Mouse (Mus musculus) testis, postnatal 14 days (tissue): Measurements from ENCODE around the gene Slc6a6.

Experiments
- DNase-seq: peaks from one replicate; pipeline ENCODE4 v3.0.0; 2021; ENCODE audit warnings: low spot score

Slc6a6 gene

DNA sequence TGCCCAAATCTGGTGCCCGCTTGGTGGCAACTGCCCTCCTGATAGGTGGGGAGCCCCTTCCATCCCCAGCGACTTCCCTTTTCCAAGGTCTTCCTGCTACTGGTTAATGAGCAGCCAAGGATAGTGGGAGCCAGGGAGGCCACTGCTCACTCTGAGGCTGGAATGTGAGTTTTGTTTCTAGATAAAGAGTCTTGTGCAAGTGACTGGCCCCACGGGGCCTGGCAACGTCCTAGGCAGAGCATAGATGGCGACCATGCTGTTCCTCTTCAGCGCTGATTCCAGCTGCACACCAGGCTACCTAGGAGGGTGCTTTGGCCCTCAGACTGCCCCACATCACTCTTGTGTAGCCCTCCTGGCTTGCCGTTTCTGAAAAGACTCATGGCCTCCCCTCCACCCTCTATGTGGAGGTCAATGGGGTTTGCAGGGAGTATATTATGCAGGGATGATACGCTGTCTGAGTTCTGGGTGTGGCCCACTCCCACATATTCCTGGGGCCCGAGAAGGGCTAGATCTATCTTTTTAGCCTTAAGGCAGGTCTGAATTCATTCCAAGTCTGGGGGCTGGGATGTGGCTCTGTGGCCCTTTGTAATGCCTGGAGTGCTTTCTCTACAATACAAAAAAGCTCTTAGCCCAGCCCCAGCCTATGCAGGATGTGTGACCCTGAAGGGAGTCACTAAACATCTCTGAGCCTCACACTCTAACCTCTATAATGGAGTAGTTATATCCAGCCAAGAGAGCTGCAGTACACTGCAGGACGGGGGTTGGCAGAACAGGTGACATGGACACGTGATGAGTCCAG lies 17.2 kb downstream of the Slc6a6 start:
- DNase-seq: no peak

DNA sequence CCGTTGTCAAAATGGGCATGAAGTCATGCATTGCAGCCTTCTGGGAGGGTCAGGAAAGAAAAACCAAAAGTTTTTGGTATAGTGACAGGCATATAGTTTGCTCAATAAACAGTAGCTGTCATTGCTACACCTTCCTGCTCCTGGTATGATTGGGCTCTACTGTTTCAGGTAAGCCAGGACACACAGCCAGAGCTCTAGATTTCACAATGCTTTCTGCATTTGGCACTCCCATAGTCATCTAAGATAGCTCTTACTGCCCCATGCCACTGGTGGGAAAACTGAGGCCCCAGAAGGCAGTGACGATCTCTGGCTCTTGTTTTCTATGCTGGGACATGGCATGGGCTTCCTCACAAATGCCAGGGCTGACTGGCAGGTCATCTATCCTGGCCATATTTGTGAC lies 19.6 kb downstream of the Slc6a6 start:
- no peak for DNase-seq

- no peak for DNase-seq
These were observed 20.6 kb downstream of the Slc6a6 start for GRCm38 (mm10) chr6:91704446-91704845.

DNA sequence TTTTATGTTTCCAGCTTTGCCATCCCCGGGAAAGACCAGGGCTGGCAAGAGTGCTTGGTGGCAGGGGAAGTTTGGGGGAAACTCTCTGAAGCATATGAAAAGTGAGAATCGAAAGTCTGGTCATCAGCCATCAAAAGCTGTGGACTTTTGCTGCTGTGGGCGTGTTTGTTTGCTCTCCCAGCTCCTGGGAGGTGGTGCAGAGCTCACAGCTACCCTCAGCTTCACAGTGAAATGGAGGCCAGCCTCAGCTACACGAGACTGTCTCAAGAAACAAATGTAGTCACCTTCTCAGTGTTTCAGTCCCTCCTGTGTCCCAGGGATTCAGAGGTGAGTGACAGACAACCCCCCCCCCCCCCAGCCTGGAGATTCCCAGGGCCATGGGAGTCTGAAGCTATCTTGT lies 21.8 kb downstream of the Slc6a6 start:
- no peak for DNase-seq

DNA sequence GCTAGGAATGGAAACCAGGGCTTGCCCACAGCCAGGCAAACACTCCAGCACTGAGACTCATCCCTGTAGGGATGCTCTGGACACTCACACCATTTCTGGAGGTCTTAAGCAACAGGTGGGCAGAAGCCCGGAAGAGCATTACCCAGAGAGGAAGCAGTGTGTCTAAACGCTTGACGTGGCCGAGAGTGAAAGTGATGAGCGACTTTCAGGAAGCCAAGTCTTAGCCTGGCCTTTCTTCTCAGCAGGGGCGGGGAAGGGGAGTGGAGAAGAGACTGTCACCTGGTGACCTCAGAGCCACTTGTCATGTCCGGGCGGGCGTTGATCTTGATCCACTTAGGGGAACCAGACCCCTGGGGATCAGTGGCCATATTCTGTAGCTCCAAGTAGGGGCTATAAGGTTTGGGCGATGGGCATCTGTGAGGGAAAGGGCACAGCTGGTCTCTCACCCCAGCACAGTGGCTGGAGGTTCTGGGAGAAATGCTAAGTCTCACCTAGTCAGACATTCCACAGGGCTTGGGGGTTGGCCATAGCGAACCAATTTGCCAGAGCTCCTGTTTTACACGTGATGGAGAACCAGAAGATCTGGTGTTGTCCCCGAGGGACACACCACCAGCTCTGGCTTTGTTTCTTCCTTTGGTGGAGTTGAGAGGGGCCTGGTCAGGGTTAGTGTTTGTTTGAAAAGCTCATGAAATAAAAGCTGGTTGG lies 22.4 kb downstream of the Slc6a6 start:
- no peak for DNase-seq

- no peak for DNase-seq
These were observed 23.5 kb downstream of the Slc6a6 start for GRCm38 (mm10) chr6:91707276-91707885.

DNA sequence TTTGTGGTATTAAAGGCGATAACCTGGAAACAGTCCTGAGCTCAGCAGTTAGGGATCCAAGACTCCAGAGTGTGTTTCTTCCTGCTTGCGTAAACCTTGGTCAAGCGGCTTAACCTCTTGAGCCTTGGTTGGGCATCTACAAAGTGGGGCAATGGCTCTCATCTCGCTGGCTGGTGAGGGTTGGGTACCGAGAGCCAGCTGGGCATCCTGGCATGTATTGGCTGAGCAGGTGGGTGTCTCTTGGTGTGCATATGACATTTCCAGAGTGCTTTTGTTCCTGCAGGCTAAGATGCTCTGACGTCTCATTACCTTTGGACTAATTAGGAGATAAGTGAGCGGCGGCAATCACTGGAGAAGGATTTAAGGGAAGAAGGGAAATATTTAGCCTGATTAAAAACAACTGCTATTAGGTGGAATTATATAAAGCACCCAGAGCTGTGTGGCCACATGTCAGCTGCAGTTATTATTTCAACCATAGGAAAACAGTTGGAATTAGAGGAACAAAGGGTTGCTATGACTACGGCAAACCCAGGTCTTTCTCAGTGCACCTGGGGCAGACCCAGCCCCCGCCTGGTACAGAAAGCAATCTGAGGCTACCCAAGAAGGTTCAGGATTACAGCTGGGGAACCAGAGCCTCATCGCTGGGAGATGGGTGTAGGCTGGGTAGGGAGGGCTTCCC lies 24.2 kb downstream of the Slc6a6 start:
- DNase-seq: no peak

DNA sequence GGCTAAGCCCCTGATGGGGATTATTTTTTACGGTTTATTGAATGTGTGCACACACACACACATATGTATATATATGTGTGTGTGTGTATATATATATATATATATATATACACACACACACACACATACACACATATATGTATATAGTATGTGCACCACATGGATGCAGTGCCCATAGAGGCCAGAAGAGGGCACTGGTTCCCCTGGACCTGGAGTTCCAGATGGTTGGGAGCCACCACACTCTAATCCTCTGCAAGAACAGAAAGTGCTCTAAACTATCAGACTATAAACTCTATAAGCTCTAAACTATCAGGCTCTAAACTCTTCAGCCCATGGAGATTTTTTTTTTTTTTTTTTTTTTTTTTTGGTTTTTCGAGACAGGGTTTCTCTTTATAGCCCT lies 25.1 kb downstream of the Slc6a6 start:
- no peak for DNase-seq

GRCm38 (mm10) chr6:91710345-91710930 lies 26.6 kb downstream of the Slc6a6 start:
- no peak for DNase-seq

- no peak for DNase-seq
These were observed 28.4 kb downstream of the Slc6a6 start for GRCm38 (mm10) chr6:91712097-91712854.

DNA sequence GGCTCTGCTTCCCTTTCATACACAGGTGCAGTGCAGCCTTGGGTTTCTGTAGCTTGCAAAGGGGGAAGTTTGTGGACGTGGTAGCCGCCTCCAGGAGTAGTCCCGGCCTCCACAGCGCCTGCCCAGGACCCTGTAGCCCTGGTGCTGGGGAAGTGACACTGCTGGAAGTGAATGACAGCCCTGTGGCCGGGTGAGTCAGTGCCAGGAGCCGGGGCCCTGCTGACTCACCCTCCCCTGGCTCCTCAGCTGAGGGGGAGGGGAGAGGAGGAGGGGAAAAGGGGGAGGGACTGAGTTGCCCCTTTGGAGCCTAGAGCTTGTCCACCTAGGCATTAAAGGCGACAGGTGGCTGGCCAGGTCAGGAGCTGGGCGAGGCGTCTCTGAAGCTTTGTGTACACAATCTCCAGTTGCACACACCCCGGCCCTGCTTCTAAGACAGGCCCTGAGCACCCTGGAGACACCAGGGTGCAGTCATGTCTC lies 29.0 kb downstream of the Slc6a6 start:
- DNase-seq: no peak

GRCm38 (mm10) chr6:91713370-91713896 lies 29.6 kb downstream of the Slc6a6 start:
- no peak for DNase-seq

DNA sequence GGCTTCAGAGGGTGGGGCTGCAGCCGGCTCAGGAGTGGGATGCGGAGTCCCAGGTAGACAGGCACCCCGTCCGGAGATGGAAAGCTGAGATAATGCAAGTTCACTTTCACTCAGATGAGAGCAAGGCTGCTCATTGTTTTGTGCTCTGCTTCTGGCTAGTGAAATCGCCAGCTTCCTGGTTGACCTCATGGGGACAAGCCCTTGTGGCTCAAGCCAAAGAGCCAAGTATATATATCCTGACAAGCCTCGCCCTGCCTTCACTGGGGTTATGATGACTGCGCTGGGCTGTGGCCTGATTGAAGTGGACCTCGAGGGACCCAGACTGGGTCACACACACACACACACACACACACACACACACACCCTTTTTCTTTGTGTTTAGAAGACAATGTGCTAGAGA lies 31.2 kb downstream of the Slc6a6 start:
- no peak for DNase-seq

GRCm38 (mm10) chr6:91715988-91716810 lies 32.3 kb downstream of the Slc6a6 start:
- no peak for DNase-seq

DNA sequence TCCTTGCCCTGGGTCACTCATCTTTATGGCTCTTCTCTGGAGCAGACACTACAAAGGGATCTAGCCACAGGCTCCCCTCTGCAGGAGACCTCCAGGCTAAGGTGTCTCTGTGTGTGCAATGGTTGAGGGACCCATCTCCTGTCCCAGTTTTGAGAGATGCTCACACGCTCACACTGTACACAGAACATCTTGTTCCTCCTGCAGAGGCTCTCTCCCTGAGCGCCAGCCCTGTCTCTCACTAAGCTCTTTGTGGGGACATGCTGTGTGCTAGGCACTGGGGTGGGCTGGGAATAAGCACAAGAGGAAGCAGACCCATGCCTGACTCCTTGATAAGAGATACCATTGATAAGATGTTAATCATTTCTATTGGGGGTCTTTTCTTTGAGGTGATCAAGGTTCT lies 34.2 kb downstream of the Slc6a6 start:
- DNase-seq: no peak

DNA sequence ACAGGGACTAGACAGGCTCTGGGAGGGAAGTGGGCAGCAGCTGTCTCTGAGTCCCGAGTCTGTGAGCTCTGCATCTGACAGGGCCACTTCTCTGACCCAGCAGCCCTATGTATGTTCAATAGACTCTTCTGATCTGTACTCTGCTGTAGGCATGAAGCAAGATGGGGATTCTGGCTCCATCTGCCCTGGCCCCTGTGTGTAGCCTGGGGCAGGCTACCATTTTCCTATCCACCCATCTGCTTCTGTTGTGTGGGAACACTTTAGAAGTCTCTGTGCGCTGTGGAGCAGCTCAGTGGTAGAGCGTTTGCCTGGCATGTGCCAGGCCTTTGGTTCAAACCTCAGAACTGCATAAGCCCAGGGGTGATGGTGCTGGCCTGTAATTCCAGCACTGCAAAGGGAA lies 34.8 kb downstream of the Slc6a6 start:
- no peak for DNase-seq

DNA sequence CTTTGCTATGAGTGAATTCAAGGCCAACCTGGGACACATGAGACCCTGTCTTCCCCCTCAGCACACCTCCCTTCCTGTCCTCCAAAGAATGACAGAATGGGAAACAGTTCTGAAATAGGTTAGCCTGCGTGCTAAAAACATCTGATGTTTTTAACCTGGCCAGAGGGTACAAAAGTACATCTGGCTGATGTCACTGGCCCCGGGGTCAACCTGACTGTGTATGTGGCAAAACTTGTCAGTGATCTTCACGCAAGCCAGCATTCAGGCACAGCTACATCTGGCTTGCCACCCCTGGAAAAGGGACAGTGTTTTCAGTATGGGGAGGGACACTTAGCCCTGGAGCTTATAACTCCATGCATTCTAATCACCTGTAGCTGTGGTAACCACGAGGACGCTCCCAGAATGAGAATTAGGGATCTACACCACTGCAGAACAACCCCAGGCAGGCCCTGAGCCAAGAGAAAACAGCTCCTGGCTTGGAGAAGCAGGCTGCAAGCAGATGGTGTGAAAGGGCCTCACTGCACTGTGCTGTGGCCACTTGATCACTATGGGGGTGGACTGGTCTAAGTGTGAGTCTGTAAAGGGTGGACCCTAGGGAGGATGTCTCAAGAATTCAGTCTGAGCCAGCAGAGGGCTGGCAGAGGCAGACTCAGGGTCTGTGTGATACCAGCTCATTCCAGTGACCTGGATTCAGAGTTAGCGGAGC lies 35.3 kb downstream of the Slc6a6 start:
- DNase-seq: no peak

GRCm38 (mm10) chr6:91719865-91720533 lies 36.1 kb downstream of the Slc6a6 start:
- DNase-seq: no peak
